Mouse (Mus musculus) MEL (cell line): Measurements from ENCODE around the gene Lpar3. TPM values are rescaled to one million over a fixed set of nuclear protein-coding genes. Genes with fewer than 3 reads are reported as not detected.
A peak's percentile ranks its signal among the peaks of the same experiment; 100 is the strongest.

Source experiments
- DNase-seq: peaks from one replicate; pipeline ENCODE4 v3.0.0; 2011; ENCODE audit warnings: low read depth, low spot score
- H3K27ac ChIP-seq: 2 replicates; pipeline ENCODE4 v1.5.1; 2012; ENCODE audit warnings: low read depth, mild to moderate bottlenecking, control low read depth, low read length, moderate library complexity; ENCODE audit not compliant: control insufficient read depth
- H3K27me3 ChIP-seq, 2 experiments: fragments of 150-350 bp in 1 of 2; sonication (generic) in 1 of 2; 2 replicates each; pipeline ENCODE4 v1.6.1; 2012; ENCODE audit warnings: low read length in 2 of 2, mild to moderate bottlenecking in 2 of 2, improper control_type of control experiment in 1 of 2, moderate library complexity in 1 of 2; ENCODE audit not compliant: insufficient read depth in 2 of 2, control insufficient read depth in 1 of 2
- H3K36me3 ChIP-seq, 2 experiments: 2 replicates each; pipeline ENCODE4 v1.6.1; 2012 to 2014; ENCODE audit warnings: low read length in 2 of 2, improper control_type of control experiment in 1 of 2, inconsistent platforms in 1 of 2, mild to moderate bottlenecking in 1 of 2; ENCODE audit not compliant: insufficient read depth in 2 of 2, control insufficient read depth in 1 of 2
- H3K4me1 ChIP-seq, 2 experiments: fragments of 150-350 bp in 1 of 2; sonication (generic) in 1 of 2; 2 replicates each; pipeline ENCODE4 v1.6.1; 2012; ENCODE audit warnings: low read length in 2 of 2, improper control_type of control experiment in 1 of 2, mild to moderate bottlenecking in 1 of 2; ENCODE audit not compliant: insufficient read depth in 2 of 2, control insufficient read depth in 1 of 2
- H3K4me3 ChIP-seq, 2 experiments: fragments of 150-350 bp in 1 of 2; sonication (generic) in 1 of 2; 2 replicates each; pipeline ENCODE4 v1.5.1; 2012; ENCODE audit warnings: low read depth in 2 of 2, low read length in 2 of 2, mild to moderate bottlenecking in 2 of 2, moderate library complexity in 2 of 2, control low read depth in 1 of 2, improper control_type of control experiment in 1 of 2; ENCODE audit not compliant: control insufficient read depth in 1 of 2, insufficient read depth in 1 of 2
- H3K79me2 ChIP-seq: 2 replicates; pipeline ENCODE4 v1.6.1; 2012; ENCODE audit warnings: mild to moderate bottlenecking, low read length, moderate library complexity; ENCODE audit not compliant: control insufficient read depth, poor library complexity, insufficient read depth
- H3K9ac ChIP-seq: 2 replicates; pipeline ENCODE4 v1.6.1; 2012; ENCODE audit warnings: low read depth, mild to moderate bottlenecking, control low read depth, low read length, moderate library complexity; ENCODE audit not compliant: control insufficient read depth, poor library complexity, severe bottlenecking
- H3K9me3 ChIP-seq: fragments of 150-350 bp; sonication (generic); replicated peaks from 2 replicates; pipeline ENCODE4 v1.6.1; 2012; ENCODE audit warnings: mild to moderate bottlenecking, low read length, improper control_type of control experiment, moderate library complexity; ENCODE audit not compliant: insufficient read depth
- CTCF ChIP-seq, 3 experiments: IDR thresholded peaks in 2 of 3; conservative IDR thresholded peaks in 1 of 3; 2 replicates each; pipeline ENCODE4 v1.5.1; 2011 to 2012; ENCODE audit warnings: low read length in 3 of 3, low read depth in 2 of 3, mild to moderate bottlenecking in 2 of 3, improper control_type of control experiment in 1 of 3, inconsistent platforms in 1 of 3, mixed read lengths in 1 of 3, moderate library complexity in 1 of 3; ENCODE audit not compliant: control insufficient read depth in 1 of 3, insufficient read depth in 1 of 3, poor library complexity in 1 of 3, severe bottlenecking in 1 of 3
- EP300 ChIP-seq, 2 experiments: IDR thresholded peaks; 2 replicates each; pipeline ENCODE4 v1.6.1; 2011; ENCODE audit warnings: improper control_type of control experiment in 2 of 2, low read length in 2 of 2, low read depth in 1 of 2, mild to moderate bottlenecking in 1 of 2
- HCFC1 ChIP-seq: IDR thresholded peaks from 2 replicates; pipeline ENCODE4 v1.6.1; 2012; ENCODE audit warnings: low read depth, mild to moderate bottlenecking, inconsistent platforms, low read length, improper control_type of control experiment, moderate library complexity
- JUND ChIP-seq: IDR thresholded peaks from 2 replicates; pipeline ENCODE4 v1.6.1; 2011; ENCODE audit warnings: low read depth, mild to moderate bottlenecking, improper control_type of control experiment, low read length
- MAZ ChIP-seq: IDR thresholded peaks from 2 replicates; pipeline ENCODE4 v1.6.1; 2012; ENCODE audit warnings: low read depth, mild to moderate bottlenecking, inconsistent platforms, low read length, improper control_type of control experiment
- MEF2A ChIP-seq: IDR thresholded peaks from 2 replicates; pipeline ENCODE4 v1.6.1; 2014; ENCODE audit warnings: low read depth, mild to moderate bottlenecking, inconsistent platforms, low read length, improper control_type of control experiment; ENCODE audit not compliant: poor library complexity, insufficient replicate concordance, severe bottlenecking; ENCODE audit errors: extremely low read depth
- MXI1 ChIP-seq: IDR thresholded peaks from 2 replicates; pipeline ENCODE4 v1.6.1; 2011; ENCODE audit warnings: mild to moderate bottlenecking, low read depth, low read length, improper control_type of control experiment
- MYB ChIP-seq: IDR thresholded peaks from 2 replicates; pipeline ENCODE4 v1.6.1; 2011; ENCODE audit warnings: mild to moderate bottlenecking, low read depth, low read length, improper control_type of control experiment
- NRF1 ChIP-seq: IDR thresholded peaks from 2 replicates; pipeline ENCODE4 v1.6.1; 2014; ENCODE audit warnings: low read depth, mild to moderate bottlenecking, inconsistent platforms, low read length, improper control_type of control experiment, moderate library complexity; ENCODE audit not compliant: poor library complexity, insufficient read depth, severe bottlenecking
- RAD21 ChIP-seq: IDR thresholded peaks from 2 replicates; pipeline ENCODE4 v1.6.1; 2011; ENCODE audit warnings: mild to moderate bottlenecking, low read depth, low read length, improper control_type of control experiment
- RCOR1 ChIP-seq: IDR thresholded peaks from 2 replicates; pipeline ENCODE4 v1.6.1; 2012; ENCODE audit warnings: low read depth, mild to moderate bottlenecking, inconsistent platforms, low read length, improper control_type of control experiment
- SMC3 ChIP-seq: IDR thresholded peaks from 2 replicates; pipeline ENCODE4 v1.6.1; 2011; ENCODE audit warnings: low read depth, low read length, improper control_type of control experiment
- TAL1 ChIP-seq: IDR thresholded peaks from 2 replicates; pipeline ENCODE4 v1.6.1; 2012; ENCODE audit warnings: mild to moderate bottlenecking, inconsistent platforms, low read length, moderate library complexity, mixed read lengths
- TBP ChIP-seq: IDR thresholded peaks from 2 replicates; pipeline ENCODE4 v1.8.0; 2011; ENCODE audit warnings: low read depth, low read length, improper control_type of control experiment
- TCF12 ChIP-seq: IDR thresholded peaks from 2 replicates; pipeline ENCODE4 v1.6.1; 2014; ENCODE audit warnings: low read depth, mild to moderate bottlenecking, inconsistent platforms, low read length, improper control_type of control experiment, moderate library complexity
- USF1 ChIP-seq: IDR thresholded peaks from 2 replicates; pipeline ENCODE4 v1.6.1; 2014; ENCODE audit warnings: low read depth, mild to moderate bottlenecking, inconsistent platforms, low read length, improper control_type of control experiment, moderate library complexity
- ZKSCAN1 ChIP-seq: IDR thresholded peaks from 2 replicates; pipeline ENCODE4 v1.6.1; 2012; ENCODE audit warnings: low read depth, mild to moderate bottlenecking, inconsistent platforms, low read length, improper control_type of control experiment, moderate library complexity
- ZNF384 ChIP-seq: IDR thresholded peaks from 2 replicates; pipeline ENCODE4 v1.6.1; 2012; ENCODE audit warnings: low read depth, mild to moderate bottlenecking, inconsistent platforms, low read length, improper control_type of control experiment
- polyA plus RNA-seq, 2 experiments: library from polyadenylated mRNA; stranded (reverse) in 1 of 2; unstranded in 1 of 2; fragments of >175 nt in 1 of 2; fragments of >200 nt in 1 of 2; gene quantifications; 2 replicates each; pipeline versions ENCODE4 v1.2.1 to v1.2.4; 2012; ENCODE audit warnings: low replicate concordance in 2 of 2, low read depth in 1 of 2; ENCODE audit not compliant: insufficient read length in 2 of 2, insufficient read depth in 1 of 2, missing spikeins in 1 of 2
- total RNA-seq: library from RNA; depleted of rRNA; stranded (reverse); fragments of 300-350 nt; gene quantifications from 2 replicates; pipeline ENCODE4 v1.2.3, GENCODE M21; 2012

Gene Lpar3
- total and polyA plus RNA-seq, 3 experiments: not detected

DNA sequence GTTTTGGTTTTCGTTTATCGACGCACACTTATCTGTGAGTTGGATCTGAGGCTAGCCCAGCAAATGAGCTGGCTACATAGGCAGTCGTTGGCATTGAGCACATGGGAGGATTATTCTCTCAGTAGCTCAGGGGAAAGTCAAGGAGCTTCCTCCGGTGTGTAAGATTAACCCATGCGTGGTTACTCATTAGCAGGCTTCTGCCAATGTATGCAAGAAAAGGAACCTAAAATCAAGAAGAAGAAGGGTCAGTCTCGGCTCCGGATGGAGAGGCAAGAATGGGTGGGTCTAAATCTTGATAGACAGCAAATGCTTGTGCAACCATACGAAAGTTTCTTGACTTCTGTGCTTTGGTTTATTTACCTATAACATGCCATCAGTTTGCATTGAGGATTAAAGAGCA, 46.5 kb upstream of the Lpar3 start:
- H3K27ac ChIP-seq: no peak overlapping the region
- H3K79me2 ChIP-seq: no peaks in the 10 kb centered on the region
- no peak overlapping the region for H3K4me3 ChIP-seq
- no peak for DNase-seq
- TF ChIP-seq NRF1: no peak
- TF ChIP-seq JUND: no peak
- TF ChIP-seq HCFC1: no peak
- no peak for TF ChIP-seq ZKSCAN1
- TF ChIP-seq MYB: no peak
- TF ChIP-seq MXI1: no peak
- no peak for TF ChIP-seq TBP
- no peak for TF ChIP-seq RAD21
- TF ChIP-seq MAZ: no peak
- no peak for TF ChIP-seq RCOR1
- TF ChIP-seq CTCF (IDR thresholded peaks at IDR 0.05 in 2 of 3, conservative IDR thresholded peaks at IDR 0.05 in 1 of 3; ENCODE audit: control insufficient read depth in 1 of 3, insufficient read depth in 1 of 3, low read depth in 2 of 3, low read length in 3 of 3, poor library complexity in 1 of 3, severe bottlenecking in 1 of 3): no peak
- no peak for TF ChIP-seq SMC3
- TF ChIP-seq ZNF384: no peak
- TF ChIP-seq TCF12: no peak
- TF ChIP-seq EP300 (IDR thresholded peaks at IDR 0.05; ENCODE audit: low read depth in 1 of 2, low read length in 2 of 2): no peak
- TF ChIP-seq TAL1: no peak
- TF ChIP-seq, all 39 proteins: peak for 0
- Histone ChIP-seq H3K36me3 (no peaks in the 10 kb centered on the region), H3K9me3 (no peaks in the 10 kb centered on the region), H3K4me1 (no peaks in the 10 kb centered on the region), H3K27me3 (no peaks in the 10 kb centered on the region), H3K9ac (no peak overlapping the region)

DNA sequence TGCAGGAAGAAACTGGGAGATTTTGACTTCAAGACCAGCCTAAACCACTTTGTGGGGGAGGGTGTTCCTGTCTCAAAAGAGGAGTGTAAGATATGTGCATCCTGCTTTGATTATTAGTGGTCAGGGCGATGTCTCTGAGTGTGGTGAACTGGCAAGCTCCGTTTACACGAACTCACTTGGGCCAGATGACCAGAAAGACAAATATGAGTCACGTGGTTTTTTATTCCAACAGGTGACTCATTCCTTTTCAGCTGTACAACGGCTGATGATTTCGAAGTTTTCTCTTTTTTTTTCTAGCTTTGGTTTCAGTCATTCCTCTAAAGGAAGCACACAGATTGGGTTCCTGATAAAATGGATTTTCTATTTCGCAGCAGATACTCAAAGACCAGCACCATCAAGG, 43.5 kb upstream of the Lpar3 start:
- H3K27me3 ChIP-seq: no peaks in the 10 kb centered on the region

More for the DNA sequence above, 43.5 kb upstream of the Lpar3 start:
- H3K36me3 ChIP-seq: no peaks in the 10 kb centered on the region
- H3K9ac ChIP-seq: no peak overlapping the region
- no peak overlapping the region for H3K27ac ChIP-seq
- TF ChIP-seq MEF2A (no peak), USF1 (0 out of 2 replicates have a peak, but pooled peaks have one; percentile 15), TAL1 (no peak), ZNF384 (no peak)
- no peaks in the 10 kb centered on the region for H3K79me2 ChIP-seq
- no peak overlapping the region for H3K4me3 ChIP-seq
- DNase-seq: no peak
- H3K9me3 ChIP-seq: no peaks in the 10 kb centered on the region
- no peaks in the 10 kb centered on the region for H3K4me1 ChIP-seq
